Mouse (Mus musculus) monocyte, adult 5-6 weeks (primary cell): ENCODE results near the gene Wars2. TPM values are rescaled to one million over a fixed set of nuclear protein-coding genes. Genes with fewer than 3 reads are reported as not detected.

Experiments
- ATAC-seq: fragments of 153-309, 156-312 bp; replicated peaks from 2 replicates; pipeline ENCODE4 v1.8.0; 2017; ENCODE audit warnings: mild to moderate bottlenecking; ENCODE audit not compliant: low TSS enrichment, insufficient number of reproducible peaks, severe bottlenecking, poor library complexity, low FRiP score
- total RNA-seq: library from RNA; stranded (forward); fragments of 200-1000, 200-491, 200-594 nt; gene quantifications from 3 replicates; pipeline ENCODE4 v1.2.3, GENCODE M21; 2017

The Wars2 gene
- 3.8 to 8.5 TPM (median 6.1 TPM) in 3 replicates for total RNA-seq

DNA sequence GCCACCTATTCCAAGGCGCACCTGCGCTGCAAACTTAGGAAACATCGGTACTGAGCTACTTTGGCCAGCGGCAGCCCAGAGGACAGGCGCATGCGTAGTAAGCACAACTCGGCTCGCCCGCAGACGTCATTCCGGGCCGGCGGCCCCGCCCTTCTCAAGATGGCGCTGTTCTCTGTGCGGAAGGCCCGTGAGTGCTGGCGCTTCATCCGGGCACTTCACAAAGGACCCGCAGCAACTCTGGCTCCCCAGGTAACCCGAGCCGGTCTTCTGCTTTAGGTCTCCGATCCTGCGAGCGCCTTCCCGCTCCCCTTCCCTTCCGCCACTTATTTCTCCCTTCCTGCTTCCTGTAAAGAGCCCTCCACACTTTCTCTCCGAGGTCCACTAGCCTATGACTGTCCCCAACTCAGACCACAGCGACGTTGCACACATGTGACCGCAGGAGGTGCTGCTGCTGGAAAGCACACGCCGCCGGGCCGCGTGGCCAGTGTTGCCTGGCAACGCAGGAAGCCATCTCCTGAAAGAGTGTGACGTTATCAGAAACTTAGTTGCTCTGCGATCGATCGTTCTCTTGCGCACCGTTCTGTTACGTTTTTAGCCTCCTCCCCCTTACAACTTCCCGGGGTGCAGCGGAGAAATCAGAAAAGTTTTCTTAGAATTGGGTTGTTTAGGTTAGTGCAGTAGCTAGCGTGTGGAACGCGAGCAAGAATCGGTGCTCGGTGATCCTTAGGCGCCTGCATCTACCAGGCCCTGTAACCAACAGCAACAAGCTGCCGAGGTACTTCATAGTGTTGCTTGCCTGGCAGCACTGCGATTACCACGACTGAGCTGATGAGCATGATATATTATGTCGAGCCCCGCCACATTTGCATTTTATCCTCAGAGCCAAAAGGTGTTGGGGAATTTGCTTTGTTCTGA lies at the start of gene Wars2:
Wars2 (plus strand) TSS at position 129 of the 915 bp plus-strand sequence.
- peak; percentile 98 for ATAC-seq

DNA sequence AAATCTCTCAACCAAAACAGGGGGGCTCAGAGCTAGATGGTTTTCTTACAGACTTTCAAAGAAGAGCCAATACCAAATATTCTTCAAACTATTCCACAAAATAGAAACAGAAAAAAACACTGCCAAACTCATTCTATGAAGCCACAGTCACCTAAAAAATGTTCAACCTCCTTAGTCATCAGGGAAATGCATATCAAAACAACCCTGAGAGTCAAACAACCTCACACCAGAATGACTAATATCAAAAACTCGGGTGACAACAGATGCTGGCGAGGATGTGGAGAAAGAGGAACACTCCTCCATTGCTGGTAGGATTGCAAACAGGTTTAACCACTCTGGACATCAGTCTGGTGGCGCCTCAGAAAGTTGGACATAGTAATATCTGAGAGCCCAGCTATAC lies 44.1 kb upstream of the Wars2 start:
- ATAC-seq: no peak

DNA sequence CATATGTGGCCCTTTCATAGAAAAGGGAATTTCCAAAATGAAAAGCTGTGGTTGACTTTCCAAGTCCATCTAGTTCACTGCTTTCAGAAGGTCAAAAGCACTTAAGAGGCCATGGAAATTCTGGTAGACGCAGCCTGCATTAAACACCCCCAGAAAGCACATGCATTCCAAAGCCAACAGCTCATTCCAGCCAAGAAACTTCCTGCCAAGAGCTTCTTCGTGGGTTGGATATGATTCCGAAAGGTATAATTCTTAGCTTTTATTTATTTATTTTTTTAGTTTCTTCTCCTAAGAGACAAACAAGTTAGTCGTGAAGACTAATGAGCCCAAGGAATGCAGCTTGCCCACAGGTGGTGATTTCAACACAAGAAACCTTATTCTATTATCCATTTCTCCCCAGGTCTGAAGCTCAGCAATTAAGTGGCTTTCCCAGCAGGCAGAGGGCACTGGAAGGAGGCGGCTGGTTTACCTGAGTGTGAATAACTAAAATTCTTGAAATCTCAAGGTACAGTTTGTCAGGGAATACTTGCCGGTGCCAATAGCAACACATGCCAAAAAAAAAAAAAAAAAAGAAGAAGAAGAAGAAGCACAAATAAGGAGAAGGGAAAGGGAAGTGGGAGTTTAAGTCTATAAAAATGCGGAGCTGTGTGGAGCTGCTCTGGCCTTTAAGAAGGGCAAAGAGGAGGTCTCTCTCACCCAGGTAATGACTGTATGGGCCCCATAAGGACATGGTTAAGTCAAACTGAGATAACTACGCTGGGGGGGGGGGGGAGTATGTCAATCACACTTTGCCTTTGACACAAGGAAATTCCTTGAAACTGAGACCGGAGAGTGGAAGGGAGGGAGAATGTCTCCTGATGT lies 30.3 kb upstream of the Wars2 start:
- ATAC-seq: no peak

DNA sequence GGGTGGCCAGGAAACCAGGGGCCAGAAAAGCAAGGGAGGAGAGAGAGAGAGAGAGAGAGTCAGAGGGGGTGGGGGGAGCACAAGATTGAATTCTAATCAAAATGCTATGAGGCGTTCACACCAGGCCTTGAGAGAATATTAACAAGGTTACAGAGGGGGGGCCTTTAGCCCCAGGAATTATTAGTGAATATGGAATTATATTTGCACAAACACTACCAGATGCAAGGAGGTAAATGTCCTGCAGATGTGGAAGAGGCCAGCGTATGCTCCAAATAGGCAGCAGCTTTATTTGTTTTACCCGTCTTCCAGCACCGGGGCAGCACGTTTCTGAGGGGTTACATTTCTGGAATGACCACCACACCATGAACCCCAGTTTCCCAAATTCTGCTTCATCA lies 29.7 kb upstream of the Wars2 start:
- no peak for ATAC-seq

DNA sequence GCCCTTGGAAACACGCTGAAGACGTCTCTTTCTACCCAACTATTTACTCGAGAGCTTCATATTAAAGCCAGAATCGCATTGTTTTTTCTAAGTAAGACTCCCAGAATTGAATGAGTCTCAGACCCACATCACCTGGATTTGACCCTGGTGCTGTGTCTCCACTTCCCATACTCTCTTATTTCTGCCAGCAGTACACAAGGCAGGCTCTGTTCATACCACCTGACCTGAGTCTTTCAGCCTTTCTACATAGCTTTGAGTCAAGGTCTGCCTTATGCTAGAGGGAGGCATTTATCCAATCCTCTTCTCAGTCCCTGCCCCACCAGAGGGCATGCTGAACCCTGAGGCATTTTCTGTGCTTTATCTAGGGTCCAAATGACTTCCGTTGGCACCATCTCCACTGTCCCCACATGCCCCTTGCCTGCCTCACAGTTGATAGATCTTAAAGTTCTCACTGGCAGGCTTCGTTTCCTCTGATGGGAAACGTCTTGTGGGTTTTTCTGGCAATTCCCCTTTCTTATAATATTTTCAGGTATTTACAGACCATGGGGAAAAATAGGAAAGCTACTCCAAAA lies 27.5 kb upstream of the Wars2 start:
- no peak for ATAC-seq

DNA sequence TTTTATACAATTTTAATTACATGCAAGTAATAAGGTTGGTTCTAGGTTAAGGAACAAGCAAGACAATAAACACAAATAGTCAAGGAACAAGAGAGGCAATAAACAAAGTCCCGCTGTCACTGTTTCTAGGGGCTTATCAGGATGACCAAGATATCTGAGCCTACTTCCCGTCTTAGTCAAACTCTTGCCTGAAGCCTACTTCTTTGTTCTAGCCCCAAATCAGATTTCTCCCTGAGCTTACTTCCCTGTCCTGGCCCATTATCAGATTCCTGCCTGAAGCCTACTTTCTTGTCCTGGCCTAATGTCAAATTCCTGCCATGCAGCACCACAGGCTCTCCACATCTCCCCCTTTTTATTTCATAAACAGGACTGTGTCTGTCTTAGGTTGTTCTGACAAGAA lies 19.9 kb upstream of the Wars2 start:
- ATAC-seq: no peak

DNA sequence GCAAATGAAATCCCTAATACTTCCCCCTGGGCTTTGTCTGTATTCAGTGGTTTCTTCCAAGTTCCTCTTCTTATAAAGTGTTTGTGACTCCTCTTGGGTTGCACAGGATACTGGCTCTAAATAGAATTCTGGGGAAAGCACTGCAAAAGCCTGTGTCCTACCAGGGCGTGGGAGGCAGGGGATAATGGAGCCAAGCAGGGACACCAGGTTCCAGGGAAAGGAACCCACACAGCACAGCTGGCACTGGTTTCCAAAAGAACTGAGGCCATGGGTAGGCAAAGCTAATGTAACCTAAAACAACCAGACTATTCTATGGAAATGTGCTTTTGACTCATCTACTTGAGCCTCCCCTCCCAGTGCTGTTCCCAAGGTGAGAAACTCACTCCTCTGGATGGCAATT lies 10.3 kb upstream of the Wars2 start:
- no peak for ATAC-seq

DNA sequence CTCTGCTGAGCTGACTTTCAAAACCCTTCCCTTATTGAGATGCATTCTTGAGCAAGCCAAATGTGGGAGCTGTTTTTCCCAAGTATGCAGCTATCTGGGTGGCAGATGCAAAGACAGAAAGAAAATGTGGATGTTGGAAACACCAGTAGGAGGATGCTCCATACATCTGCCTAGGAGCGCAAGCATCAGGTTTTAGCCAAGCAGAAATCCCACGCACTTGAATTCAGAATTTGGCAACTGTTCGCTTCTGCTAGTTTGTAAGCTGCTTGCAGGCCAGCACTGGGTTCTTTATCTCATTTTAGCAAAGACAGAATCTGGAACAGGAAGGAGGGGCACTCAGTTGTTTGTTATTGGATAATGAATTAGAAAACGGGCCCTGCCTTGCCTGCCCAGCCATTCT lies 8.9 kb upstream of the Wars2 start:
- no peak for ATAC-seq

DNA sequence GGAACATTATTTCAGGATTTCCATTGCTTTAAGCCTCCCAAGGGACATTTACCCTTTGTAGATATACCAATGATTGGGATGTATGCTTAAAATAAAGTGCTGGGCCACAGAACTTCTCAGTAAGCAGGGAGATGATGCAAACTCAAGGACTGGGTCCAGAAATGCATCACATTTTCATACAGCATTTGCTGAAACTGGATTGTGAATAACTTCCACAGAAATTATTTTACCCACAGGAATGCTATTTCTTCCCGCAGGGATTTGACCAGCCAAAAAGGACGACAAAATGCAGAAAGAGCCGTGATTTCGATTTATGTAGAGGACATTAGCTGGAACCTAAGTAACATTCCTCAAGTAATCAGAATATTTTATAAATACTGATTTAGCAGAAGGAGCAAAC lies 7.0 kb upstream of the Wars2 start:
- ATAC-seq: no peak

DNA sequence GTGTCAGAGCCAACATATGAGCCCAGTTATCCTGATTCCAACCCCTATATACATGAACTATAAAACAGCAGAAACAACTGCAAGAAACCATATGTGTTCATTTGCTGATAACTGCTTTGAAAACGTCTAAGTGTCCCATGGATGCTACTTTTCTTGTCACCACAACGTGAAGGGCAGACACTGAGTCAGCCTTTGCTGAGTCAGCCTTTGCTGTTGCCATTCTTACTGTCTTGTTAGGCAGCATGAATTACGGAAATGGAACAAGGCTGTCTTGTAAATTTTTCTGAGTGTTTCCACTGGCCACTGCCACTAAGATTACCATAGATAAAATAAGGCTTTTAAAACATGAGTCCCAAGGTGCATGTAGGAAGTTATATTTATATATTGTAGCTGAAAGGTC lies 7.0 kb downstream of the Wars2 start:
- ATAC-seq: no peak

DNA sequence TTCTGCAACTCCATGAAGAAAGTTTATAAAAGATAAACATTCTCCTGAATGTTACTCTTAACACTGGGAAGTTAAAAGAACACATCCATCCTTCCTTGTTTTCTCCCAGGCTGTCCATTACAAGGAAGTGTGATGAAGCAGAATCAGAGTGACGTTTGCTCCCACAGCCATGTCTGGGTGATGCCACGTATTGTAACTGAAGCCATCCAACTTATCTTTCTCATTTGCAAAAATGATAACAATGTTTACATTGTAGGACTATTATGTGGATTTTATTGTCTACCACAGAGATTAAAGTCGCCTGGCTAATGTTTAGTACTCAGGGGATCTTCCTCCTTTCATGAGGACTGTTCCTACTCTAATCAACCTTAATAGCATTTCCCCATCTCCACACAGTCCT lies 8.2 kb downstream of the Wars2 start:
- no peak for ATAC-seq

DNA sequence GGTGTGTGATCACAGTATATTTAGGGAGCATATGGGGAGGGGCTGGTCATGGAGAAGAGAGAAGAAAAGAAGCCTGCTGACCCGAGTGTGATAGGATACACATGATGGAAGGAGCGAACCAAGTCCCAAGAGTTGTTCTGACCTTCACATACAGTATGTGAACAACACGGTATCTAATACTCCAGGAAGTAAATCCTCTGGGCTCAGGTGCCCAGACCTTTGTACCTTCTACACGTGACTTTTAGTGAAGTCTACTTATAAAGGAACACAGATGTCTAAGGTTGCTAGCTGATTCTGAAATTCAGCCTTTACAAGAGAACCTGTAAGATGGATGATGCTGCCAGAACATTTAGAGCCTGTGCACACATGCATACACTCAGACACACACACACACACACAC lies 15.4 kb downstream of the Wars2 start:
- no peak for ATAC-seq

DNA sequence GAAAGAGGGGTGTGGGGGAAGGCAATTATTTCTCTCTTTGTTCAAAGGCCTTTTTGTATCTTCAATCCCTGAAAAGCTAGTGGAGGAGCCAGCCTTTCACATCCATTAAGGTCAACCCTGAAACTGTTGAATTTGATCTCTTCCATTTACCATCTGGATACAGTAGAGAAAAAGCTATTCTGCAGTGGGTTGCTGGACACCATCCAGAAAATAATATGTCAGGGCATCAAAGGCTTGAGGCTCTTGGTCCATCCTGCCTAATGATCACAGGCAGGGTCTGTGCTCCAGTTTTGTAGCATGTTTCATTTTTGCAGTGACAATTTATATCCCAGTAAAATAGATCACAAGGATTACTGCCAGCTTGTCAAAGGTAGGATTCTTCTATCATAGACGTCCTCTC lies 16.1 kb downstream of the Wars2 start:
- ATAC-seq: no peak

DNA sequence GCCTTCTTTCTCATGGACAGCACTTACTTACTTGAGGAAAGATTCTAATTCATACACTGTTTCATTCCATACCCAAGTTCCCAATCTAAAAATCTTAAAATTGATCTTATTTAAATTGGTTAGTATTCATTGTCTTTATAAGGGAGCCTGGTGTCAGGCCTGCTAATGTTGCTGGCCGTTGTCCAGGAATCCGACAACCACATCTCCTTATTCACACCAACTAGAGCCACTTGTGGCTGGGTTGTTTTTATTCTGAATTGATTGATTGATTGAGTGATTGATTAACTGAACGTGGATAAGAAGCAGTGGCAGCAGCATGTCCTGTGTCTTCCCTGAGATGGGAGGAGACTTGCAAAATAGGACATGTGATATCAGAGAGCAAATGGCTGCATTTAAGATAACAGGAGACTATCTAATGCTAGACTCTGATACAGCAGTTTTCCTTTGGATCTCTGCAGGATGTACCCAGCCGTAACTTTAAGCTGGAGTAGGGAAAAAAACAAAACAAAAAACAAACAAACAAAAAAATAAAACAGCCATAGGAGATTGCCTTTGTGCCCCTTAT lies 16.7 kb downstream of the Wars2 start:
- no peak for ATAC-seq

DNA sequence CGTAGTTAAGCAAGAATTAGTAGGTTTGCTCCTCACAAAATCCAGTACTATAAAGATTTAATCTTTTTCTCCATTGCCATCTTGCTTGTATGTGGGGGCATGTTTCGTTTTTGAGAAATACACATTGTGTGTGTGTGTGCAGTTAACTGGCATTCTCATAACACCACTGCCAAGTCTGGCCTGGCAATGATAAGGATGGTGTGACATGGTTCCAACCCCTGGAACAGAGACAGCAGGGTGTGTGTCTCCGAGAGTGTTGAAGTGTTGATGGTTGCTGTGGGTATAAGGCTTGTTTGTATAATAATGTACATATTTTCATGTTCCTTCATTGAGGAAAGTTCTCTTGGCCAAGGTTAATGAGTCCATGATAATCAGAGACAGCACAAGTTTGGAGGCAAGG lies 19.1 kb downstream of the Wars2 start:
- ATAC-seq: no peak

DNA sequence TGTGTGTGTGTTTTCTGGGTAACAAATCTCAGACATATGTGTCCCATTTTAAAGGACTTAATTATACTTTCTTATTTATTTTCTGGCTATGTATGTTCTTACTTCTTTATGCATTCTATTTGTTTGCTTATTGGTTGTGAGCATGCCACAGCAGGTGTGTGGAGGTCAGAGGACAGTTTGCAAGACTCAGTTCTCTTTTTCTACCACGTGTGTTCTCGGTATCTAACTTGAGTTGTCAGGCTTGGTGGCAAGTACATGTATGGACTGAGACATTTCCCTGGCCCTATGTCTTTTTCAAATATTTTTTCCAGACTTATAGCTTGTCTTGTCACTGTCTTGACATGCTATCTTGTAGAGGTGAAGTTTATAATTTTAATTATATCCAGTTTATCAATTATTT lies 21.3 kb downstream of the Wars2 start:
- ATAC-seq: no peak

DNA sequence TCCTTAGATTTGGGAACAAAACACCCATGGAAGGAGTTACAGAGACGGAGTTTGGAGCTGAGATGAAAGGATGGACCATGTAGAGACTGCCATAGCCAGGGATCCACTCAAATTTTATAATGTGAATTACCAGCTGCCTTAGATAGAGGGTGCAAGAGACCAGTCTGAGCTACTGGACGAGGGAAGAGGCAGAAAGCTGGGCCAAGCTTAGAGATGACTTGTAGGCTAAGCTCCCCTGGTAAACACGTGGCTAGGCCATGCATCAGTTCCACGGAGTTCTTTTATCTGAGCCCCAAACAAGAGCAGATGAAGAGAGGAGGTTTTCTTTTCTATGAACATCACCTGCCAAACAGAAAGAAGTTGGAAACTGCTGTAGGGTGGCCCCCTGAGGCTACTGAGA lies 26.9 kb downstream of the Wars2 start:
- no peak for ATAC-seq

DNA sequence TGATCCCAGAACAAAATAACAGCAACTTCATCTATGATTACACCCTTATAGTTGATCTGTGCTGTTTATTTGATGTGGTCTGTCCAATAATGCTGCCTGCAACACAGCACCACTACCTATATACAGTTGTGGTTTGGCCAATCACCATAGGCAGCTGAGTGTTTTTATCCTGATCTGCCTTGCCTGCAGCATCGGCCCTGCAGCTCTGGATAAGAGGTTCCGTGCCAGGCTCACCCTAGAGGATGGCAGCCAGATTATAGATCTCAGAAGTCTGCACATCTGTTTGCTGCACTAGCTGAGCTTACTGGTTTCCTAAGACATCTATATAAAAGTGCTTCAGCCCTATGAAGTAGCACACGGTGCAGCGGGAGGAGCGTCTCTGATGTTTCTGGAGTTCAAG lies 32.3 kb downstream of the Wars2 start:
- ATAC-seq: no peak

DNA sequence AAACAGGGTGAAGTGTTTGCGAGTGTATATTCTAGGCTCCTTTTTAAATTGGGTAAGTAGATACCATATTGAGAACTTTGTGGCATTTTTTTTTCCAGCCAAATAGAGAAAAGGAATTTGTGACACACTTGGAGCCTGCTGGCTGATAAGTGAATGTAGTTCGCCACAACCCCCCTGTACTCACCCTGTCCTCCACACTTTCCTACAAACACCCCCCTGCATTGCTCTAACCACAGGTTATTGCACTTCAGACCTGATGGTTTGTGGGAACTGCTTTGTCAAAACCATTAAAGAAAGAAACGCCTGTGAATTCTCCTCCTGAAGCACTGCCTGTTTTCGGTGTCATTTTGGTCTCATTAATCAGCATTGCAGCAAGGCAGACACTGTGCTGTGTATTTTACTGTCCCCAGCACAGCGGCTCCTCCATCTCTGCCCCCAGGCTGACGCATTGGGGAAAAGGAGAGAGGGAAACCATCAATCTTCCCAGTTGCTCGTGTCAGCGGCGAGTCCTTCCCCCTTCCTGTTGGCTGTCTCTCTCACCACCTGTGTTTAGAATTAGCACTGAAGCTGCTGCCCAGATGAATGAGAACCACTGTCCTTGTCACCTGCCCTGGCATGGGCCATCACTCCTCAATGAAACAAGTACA lies 33.9 kb downstream of the Wars2 start:
- no peak for ATAC-seq
